Mouse (Mus musculus) CD4-positive naive resting alpha-beta T cell, adult 57 days (primary cell): Measurements from ENCODE around the gene Hmgb2. TPM values are rescaled to one million over a fixed set of nuclear protein-coding genes. Genes with fewer than 3 reads are reported as not detected.

ENCODE experiments used
- total RNA-seq: library from RNA; stranded (reverse); gene quantifications from one replicate; pipeline ENCODE4 v1.2.4, GENCODE M21; 2023

The Hmgb2 gene
- 170 TPM for total RNA-seq

GRCm38 (mm10) chr8:57511316-57512118, at the start of gene Hmgb2:
Gene Hmgb2 (plus strand): TSS chr8:57511907.

DNA sequence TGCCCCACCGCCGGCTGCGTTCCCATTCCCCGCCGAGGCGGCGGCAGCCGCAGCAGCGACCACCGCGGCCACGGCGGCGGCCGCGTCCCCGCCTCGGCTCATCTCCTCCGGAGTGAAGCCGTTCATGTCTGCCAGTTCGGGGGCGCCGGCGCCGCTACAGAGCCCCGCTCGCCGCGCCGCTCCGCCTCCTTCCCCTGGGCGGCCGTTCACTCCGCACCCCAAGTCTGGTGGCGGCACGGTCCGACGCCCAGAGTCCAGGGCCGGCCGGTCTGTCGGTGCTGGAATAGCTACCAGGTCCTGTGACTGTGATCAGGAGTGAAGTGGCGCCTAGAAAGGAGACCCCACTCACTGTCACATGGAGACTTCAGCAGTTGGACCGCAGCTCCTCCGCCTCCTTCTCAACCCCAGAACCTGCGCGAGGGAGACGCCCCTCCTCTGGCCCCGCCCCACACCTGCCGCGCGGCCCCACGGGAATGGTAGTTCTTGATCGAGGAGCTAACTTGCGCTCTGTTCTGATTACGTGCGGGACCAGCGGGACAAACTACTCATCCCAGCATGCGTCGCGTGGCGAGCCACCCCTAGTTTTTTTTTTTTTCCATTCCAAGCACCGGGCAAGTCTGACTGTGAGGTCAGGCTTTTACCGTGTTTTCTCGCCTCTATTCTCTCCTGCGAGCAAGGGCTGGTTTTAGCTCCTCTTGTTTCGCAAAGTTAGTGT, 24.1 kb upstream of the Hmgb2 start, which contains the start of gene Sap30:
Gene Sap30, minus strand, starts transcription at position 420 of the 715 bp plus-strand sequence.

Other genes starting within 250 kb of the Hmgb2 start
- gene Hand2, start 190.9 kb upstream of the Hmgb2 start, total RNA-seq: not detected
- not detected for gene Scrg1, start 56.0 kb upstream of the Hmgb2 start, total RNA-seq
- 3.7 TPM for gene Sap30, start 24.0 kb upstream of the Hmgb2 start, total RNA-seq
- 43.8 TPM for gene Galnt7, start 141.1 kb downstream of the Hmgb2 start, total RNA-seq